Mouse (Mus musculus) erythroblast, embryonic 14.5 days (primary cell): ENCODE results near the gene Rmdn3. TPM values are rescaled to one million over a fixed set of nuclear protein-coding genes. Genes with fewer than 3 reads are reported as not detected.

Experiments
- H3K27me3 ChIP-seq: 2 replicates; pipeline ENCODE4 v1.6.1; 2012; ENCODE audit warnings: inconsistent platforms; ENCODE audit not compliant: control insufficient read depth
- H3K36me3 ChIP-seq: 2 replicates; pipeline ENCODE4 v1.6.1; 2012; ENCODE audit warnings: mild to moderate bottlenecking, inconsistent platforms; ENCODE audit not compliant: control insufficient read depth
- H3K4me1 ChIP-seq: 2 replicates; pipeline ENCODE4 v1.6.1; 2012; ENCODE audit warnings: inconsistent platforms; ENCODE audit not compliant: control insufficient read depth
- H3K4me3 ChIP-seq: replicated peaks from 2 replicates; pipeline ENCODE3; 2012; ENCODE audit warnings: moderate library complexity, mild to moderate bottlenecking, inconsistent platforms
- H3K9me3 ChIP-seq: 2 replicates; pipeline ENCODE4 v1.6.1; 2012; ENCODE audit warnings: low read length, inconsistent platforms, mixed read lengths; ENCODE audit not compliant: control insufficient read depth
- GATA1 ChIP-seq: IDR thresholded peaks from 2 replicates; pipeline ENCODE4 v1.6.1; 2012; ENCODE audit warnings: low read length, inconsistent platforms, mixed read lengths
- TAL1 ChIP-seq: IDR thresholded peaks from 3 replicates; pipeline ENCODE4 v1.6.1; 2012; ENCODE audit warnings: low read length, inconsistent platforms, mixed read lengths
- polyA plus RNA-seq: library from polyadenylated mRNA; stranded (reverse); fragments of >175 nt; gene quantifications from 2 replicates; pipeline ENCODE4 v1.2.3, GENCODE M21; 2012

Gene Rmdn3
- polyA plus RNA-seq, 1 experiment: 6.3 TPM

DNA sequence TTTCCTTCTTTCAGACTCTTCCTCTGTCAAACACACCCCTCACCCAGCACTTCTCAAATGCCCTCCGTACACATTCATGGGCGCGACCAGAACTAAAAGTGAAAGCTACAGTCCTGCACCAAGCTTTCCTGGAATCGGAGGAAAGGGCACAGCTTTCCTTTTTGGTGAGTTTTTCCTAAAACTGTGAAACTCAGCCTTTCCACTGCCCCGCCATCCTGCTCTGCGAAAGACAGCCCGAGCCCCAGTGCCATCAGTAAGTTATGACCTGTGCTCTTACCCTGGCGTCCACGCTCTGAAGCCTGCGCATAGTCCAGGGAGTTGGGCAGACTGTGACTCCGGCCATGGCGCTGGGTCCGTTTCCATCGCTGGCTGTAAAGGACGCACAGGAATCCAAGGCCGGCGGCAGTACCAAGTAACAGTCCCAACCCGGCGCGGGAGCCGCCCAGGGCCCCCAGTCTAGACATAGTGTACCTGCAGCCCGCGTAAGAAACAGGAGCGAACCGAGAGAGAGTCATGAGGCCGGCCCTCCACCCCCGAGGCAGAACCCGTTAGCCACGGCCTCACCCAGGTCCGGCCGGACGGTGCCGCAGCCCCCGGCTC lies 653 bp downstream of the Rmdn3 start:
- peaks cover 37% of the 10 kb centered on the region for H3K36me3 ChIP-seq
- peak overlapping the region; percentile 79 for H3K4me3 ChIP-seq
- H3K27me3 ChIP-seq: peaks cover 4% of the 10 kb centered on the region
- TF ChIP-seq TAL1: no peak
- no peak for TF ChIP-seq GATA1
- H3K4me1 ChIP-seq: peaks cover 56% of the 10 kb centered on the region
- H3K9me3 ChIP-seq: no peaks in the 10 kb centered on the region

- Histone ChIP-seq H3K4me1 (peaks cover 59% of the 10 kb centered on the region), H3K27me3 (peaks cover 2% of the 10 kb centered on the region; the same call in 1 of the 2 replicates), H3K36me3 (peaks cover 45% of the 10 kb centered on the region), H3K4me3 (peak overlapping the region; percentile 79), H3K9me3 (no peaks in the 10 kb centered on the region)
- TF ChIP-seq TAL1: peak; percentile 95
- peak; percentile 98 for TF ChIP-seq GATA1
Observed at GRCm38 (mm10) chr2:119155388-119155787, 1.4 kb downstream of the Rmdn3 start.

DNA sequence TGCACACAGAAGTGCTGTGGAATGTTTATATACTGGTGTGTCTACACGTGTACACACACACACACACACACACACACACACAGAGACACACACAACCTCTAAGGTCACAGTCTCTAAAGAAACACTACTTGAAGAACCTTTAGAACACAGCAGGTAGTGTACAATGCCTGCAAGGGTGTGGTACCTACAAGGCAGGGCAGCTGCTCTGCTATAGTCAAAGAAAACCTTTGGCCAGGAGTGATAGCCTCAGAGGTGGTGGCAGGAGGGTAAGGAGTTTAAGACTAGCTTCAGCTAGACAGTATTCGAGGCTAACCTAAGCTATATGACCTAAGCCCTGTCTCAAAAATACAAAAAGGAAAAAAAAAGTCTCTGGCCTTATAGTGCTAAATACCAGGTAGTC lies 2.2 kb downstream of the Rmdn3 start:
- Histone ChIP-seq H3K9me3 (no peaks in the 10 kb centered on the region), H3K4me3 (peak overlapping the region; percentile 79), H3K36me3 (peaks cover 52% of the 10 kb centered on the region), H3K4me1 (peaks cover 61% of the 10 kb centered on the region), H3K27me3 (no peaks in the 10 kb centered on the region)
- TF ChIP-seq TAL1: no peak
- TF ChIP-seq GATA1: no peak

- no peak overlapping the region for H3K4me3 ChIP-seq
Observed at GRCm38 (mm10) chr2:119152255-119152654, 4.6 kb downstream of the Rmdn3 start.

DNA sequence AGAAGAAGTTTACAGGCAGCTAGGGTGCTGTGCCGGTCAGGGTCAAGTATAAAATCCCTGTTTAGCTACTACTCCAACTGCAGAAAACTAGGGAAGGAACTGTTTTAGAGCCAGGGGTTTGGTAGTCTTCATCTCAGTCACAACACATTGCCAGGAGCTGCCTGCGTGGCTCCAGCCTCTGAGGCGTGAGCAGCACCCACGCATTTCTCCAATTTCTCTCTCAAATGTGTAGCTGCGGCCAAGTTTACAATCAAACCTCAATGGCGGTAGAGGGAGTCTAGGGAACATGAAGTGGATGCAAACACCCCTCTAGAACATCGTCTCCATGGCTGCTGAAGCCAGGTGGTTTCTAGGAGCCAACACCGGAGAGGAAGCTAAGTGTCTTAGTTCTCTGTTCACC lies 9.1 kb downstream of the Rmdn3 start:
- H3K36me3 ChIP-seq: peaks cover 99% of the 10 kb centered on the region
- H3K4me1 ChIP-seq: peaks cover 33% of the 10 kb centered on the region
- H3K4me3 ChIP-seq: no peak overlapping the region
- TF ChIP-seq GATA1 (no peak), TAL1 (no peak)
- H3K9me3 ChIP-seq: peaks cover 9% of the 10 kb centered on the region
- H3K27me3 ChIP-seq: no peaks in the 10 kb centered on the region

More at GRCm38 (mm10) chr2:119152255-119152654, 4.6 kb downstream of the Rmdn3 start:
- no peaks in the 10 kb centered on the region for H3K27me3 ChIP-seq
- peaks cover 66% of the 10 kb centered on the region for H3K4me1 ChIP-seq
- H3K36me3 ChIP-seq: peaks cover 76% of the 10 kb centered on the region
- TF ChIP-seq GATA1 (peak; percentile 63), TAL1 (no peak)
- H3K9me3 ChIP-seq: no peaks in the 10 kb centered on the region

- no peak overlapping the region for H3K4me3 ChIP-seq
- peaks cover 99% of the 10 kb centered on the region for H3K36me3 ChIP-seq
- H3K9me3 ChIP-seq: peaks cover 9% of the 10 kb centered on the region
- no peaks in the 10 kb centered on the region for H3K27me3 ChIP-seq
- peaks cover 27% of the 10 kb centered on the region for H3K4me1 ChIP-seq
- TF ChIP-seq TAL1: no peak
Observed at GRCm38 (mm10) chr2:119147160-119147678, 9.6 kb downstream of the Rmdn3 start.

DNA sequence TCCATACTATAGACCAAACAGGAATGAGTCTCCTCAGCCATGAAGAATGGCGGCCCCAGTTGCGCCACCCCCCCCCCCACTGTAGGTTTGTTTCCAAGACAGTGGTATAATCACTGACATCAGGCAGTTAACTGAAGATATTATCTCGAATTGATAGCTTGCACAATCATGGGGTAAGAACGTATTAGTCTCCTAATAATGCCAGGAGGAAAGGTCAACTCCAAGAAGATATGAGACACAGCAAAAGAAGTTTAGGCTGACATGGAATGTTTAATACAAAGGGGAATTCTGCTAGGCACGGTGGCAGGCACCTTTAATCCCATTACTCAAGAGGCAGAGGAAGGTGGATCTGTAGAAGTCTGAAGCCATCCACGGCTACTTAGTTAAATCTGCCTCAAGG lies 10.4 kb downstream of the Rmdn3 start:
- Histone ChIP-seq H3K4me1 (peaks cover 20% of the 10 kb centered on the region), H3K4me3 (no peak overlapping the region), H3K9me3 (peaks cover 9% of the 10 kb centered on the region), H3K27me3 (no peaks in the 10 kb centered on the region), H3K36me3 (peaks cover 99% of the 10 kb centered on the region)
- TF ChIP-seq TAL1 (no peak), GATA1 (no peak)

DNA sequence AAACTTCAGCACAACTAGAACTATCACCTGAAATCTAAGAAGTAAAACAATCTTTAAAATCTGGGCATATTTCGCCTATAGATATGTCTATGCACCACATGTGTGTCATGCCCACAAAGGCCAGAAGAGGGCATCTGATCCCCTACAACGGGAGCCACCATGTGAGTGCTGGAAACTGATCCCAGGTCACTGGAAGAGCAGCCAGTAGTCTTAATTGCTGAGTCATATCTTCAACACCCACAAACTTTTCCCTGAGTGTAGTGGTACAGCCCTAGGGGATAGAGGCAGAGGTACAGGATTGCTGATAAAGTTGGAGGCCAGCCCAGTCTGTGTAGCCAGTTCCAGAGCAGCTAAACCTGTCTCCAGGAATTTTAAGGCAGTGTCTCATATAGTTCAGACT lies 11.6 kb downstream of the Rmdn3 start:
- TF ChIP-seq GATA1: no peak
- Histone ChIP-seq H3K4me1 (peaks cover 15% of the 10 kb centered on the region), H3K4me3 (no peak overlapping the region), H3K36me3 (peaks cover 99% of the 10 kb centered on the region), H3K27me3 (no peaks in the 10 kb centered on the region), H3K9me3 (peaks cover 9% of the 10 kb centered on the region)

GRCm38 (mm10) chr2:119136346-119136898 lies 20.4 kb downstream of the Rmdn3 start:
- H3K36me3 ChIP-seq: peaks cover 99% of the 10 kb centered on the region
- H3K4me3 ChIP-seq: peak overlapping the region; percentile 20
- TF ChIP-seq TAL1 (peak; percentile 63), GATA1 (peak; percentile 73; the same call in 1 of the 2 replicates)
- no peaks in the 10 kb centered on the region for H3K27me3 ChIP-seq
- peaks cover 41% of the 10 kb centered on the region for H3K4me1 ChIP-seq
- H3K9me3 ChIP-seq: no peaks in the 10 kb centered on the region
